Mouse (Mus musculus) adipocyte (in vitro differentiated cells): ENCODE data around the gene Clptm1.

Experiments
- DNase-seq: peaks from one replicate; pipeline ENCODE4 v3.0.0-alpha.2; 2016; ENCODE audit warnings: low spot score

Clptm1 gene

GRCm38 (mm10) chr7:19664455-19664954 lies 328 bp downstream of the Clptm1 start:
- DNase-seq = no peak

GRCm38 (mm10) chr7:19663940-19664339 lies 893 bp downstream of the Clptm1 start:
- DNase-seq = no peak

DNA sequence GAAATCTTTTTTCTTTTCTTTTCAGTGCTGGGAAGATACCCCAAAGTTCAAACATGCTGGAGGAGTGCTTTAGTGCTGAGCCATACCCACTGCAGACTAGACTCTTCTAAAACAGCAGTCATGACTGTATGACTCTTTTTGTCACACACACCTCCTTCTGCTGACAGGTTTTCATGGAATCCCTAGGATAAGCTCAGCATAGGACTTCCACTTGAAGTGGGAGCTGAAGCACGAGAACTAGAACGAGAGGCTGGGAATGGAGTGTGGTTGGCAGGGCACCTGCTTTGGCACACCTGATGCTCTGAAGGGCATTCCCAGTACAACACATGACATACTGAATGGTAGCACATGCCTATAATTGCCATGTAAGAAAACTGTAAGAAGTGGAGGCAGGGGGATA lies 12.2 kb downstream of the Clptm1 start:
- no peak for DNase-seq

DNA sequence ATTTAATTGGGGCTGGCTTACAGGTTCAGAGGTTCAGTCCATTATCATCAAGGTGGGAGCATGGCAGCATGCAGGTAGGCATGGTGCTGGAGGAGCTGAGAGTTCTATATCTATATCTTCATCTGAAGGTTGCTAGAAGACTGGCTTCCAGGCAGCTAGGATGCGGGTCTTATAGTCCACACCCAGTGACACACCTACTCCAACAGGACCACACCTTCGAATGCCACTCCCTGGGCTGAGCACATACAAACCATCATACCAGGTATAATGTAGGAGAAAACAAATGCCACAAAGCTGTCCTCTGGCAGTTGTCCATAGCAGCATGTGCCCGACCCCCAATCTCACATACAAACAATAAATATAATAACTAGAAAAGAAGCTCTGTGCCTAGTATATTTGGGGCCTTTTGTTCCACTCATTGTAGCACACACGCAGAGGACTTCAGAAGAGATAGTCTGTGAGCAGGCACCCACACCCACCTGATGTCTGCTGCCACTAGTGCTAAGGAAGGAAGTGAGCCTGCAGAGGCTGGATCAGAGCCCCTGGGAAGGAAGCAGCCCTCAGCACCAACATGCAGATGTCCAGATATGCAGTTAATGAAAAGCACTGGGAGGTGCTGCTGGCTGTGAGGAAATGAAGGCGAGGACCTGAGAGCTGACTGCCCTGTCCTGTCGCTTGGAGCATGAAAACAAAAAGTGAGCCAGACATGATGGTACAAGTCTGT lies 13.6 kb downstream of the Clptm1 start:
- no peak for DNase-seq

- DNase-seq = no peak
Observed at GRCm38 (mm10) chr7:19641223-19641622, 23.6 kb downstream of the Clptm1 start.

DNA sequence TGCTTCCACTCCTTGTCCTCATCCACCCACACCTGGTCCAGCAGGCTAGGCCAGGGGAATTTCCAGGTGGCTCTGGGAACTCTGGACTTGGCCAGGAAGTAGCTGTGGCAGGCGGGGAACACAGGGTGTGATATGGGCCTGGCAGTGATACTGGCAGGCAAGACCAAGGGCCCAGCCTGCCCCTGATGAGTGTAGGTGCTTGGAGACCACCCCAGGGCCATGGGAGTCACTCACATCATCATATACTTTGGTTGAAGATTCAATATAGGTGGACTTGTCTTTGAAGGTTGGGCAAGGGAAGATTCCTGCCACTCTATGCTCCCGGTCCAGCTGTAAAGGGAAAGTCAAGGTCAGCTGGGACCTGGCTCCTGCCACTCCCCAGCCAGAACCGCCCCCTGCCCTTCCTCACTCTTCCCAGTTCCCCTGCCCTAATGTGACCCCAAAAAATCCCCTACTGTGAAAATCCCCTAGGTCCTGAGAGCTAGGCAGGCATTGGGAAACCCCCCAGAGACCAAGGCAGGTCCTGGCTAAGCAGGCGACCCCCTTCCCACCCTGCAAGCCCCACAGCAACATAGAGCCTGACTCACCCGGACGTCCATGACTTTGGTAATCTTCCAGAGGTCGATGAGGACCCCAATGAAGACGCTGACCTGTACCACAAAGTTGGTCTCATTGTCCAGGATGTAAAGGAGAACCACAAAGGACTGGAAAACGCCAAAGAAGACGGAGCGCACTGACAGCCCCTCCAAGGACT lies 29.6 kb downstream of the Clptm1 start:
- DNase-seq = no peak

- no peak for DNase-seq
Observed at GRCm38 (mm10) chr7:19634591-19634990, 30.2 kb downstream of the Clptm1 start.

DNA sequence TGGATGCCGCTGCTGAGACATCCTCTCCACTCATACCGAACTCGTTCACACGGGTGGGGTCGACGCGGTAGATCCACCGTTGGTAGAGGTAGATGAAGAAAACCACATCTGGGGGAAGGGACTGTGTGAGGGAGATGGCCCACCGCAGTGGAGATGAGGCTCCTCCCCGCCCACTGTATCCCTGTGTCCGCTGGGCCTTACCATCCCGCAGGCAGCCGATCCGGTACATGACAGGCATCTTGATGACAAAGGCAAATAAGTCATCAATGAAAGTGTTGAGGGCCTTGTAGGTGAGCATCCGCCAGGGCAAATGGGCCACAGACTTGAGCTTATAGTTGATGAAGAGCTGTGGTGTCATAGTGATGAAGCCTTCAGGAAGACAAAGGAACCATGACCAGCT lies 31.0 kb downstream of the Clptm1 start:
- DNase-seq = no peak

GRCm38 (mm10) chr7:19633197-19633596 lies 31.6 kb downstream of the Clptm1 start:
- no peak for DNase-seq

GRCm38 (mm10) chr7:19632720-19633119 lies 32.1 kb downstream of the Clptm1 start:
- DNase-seq = no peak

- DNase-seq = no peak
Observed at GRCm38 (mm10) chr7:19632275-19632674, 32.6 kb downstream of the Clptm1 start.

- DNase-seq = peak; percentile 84
Observed at GRCm38 (mm10) chr7:19629361-19629734, 35.5 kb downstream of the Clptm1 start, which contains the start of gene Relb. Relb (minus strand) TSS chr7:19629438.

DNA sequence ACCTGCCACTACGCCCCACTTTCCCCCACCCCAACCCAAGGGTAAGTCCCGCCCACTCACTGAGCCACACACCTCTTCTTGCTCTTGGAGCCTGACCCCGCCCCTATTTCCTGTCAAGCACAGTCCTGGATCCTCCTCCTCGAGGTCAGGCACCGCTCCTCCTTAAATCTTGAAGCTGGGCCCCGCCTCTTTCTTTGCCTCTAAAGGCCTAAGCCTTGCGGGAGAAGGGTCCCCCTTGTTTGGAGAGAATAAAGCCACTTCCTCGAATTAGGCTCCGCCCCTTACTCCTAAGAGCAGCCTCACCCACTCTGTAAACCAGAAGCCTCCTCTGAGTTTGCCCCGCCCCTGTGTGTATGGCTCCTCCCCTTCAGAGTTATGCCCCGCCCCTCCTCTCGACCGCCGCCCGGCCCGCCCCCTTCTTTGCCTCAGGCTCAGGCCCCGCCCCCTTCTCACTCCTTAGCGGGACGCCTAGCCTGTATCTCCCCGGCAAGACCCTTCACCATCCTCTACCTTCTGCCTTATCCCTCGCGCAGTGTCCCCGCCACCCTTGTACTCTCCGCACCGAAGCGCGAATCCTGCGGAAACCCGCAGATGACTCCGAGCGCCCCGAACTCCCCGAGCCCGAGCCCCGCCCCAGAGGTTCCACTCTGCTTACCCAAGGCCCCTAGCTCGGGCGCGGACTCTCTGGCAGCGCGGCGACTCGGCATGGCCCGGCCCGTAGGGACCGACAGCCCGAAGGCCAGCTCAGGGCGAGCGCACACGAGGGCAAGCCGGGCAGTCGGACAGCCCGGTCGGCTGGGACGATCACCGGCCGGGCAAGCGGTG lies 36.1 kb downstream of the Clptm1 start:
- DNase-seq = peak; percentile 91

- DNase-seq = no peak
Observed at GRCm38 (mm10) chr7:19628192-19628535, 36.7 kb downstream of the Clptm1 start.

DNA sequence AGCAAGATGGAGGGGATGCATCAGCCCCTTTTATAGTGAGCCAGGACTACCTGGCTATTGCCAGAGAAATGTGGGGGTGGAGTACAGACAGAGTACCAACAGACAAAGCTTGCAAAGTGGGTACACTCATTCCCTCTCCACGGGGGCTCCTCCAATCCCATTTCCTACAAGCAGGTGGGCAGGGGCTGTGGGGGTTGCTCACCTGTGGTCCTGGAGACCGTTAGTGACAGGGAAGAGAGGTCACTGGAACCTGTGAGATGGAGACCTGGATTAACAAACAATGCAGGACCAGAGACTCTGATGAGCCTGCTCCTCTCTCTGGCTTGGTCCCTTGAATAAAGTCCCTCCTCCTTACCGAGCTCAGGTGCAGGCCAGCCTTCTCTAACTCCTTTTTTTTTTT lies 37.1 kb downstream of the Clptm1 start:
- DNase-seq = no peak

DNA sequence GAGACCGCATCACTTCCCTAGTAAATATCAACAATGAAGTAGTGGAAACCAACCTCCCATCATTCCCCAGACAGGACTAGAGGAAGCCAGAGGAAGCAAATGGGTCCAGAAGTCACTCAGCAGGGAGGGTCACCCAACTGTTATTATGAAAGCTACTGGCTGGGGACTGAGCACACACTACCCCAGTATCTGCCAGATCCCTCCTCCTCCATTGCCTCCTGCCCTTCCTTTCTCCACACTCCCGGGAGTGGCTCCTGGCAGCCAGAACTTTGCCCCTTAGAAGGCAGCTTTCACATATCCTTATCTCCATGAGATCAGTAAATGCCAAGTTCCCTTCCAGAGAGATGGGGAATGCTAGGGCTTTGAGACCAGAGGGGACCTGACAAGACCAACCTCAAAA lies 41.4 kb downstream of the Clptm1 start:
- DNase-seq = peak; percentile 22

- no peak for DNase-seq
Observed at GRCm38 (mm10) chr7:19622241-19622640, 42.6 kb downstream of the Clptm1 start.

GRCm38 (mm10) chr7:19620811-19621210 lies 44.0 kb downstream of the Clptm1 start:
- DNase-seq = no peak

- DNase-seq = peak; percentile 84
Observed at GRCm38 (mm10) chr7:19619004-19619801, 45.6 kb downstream of the Clptm1 start.

GRCm38 (mm10) chr7:19615036-19615577 lies 49.7 kb downstream of the Clptm1 start:
- DNase-seq = no peak

DNA sequence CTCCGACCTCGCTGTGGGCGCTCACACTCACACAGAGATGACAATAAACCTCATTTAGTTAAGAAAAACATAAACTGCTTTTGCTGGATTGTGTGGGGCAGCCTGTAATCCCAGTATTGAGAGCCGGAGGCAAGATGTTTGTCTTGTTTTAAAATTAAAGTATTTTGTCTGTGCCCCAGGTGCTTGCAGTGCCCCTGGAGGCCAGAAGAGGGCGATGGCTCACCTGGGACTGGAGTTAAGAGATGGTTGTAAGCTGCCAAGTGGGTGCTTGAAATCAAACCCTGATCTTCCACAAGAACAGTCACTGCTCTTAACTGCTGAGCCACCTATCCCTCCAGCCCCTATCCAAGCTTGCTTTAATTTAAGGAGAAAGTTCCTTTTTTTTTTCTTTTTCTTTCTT lies 53.9 kb downstream of the Clptm1 start:
- no peak for DNase-seq
